Mouse (Mus musculus) limb, embryonic 10.5 days (tissue): ENCODE measurements at regions not wholly inside any gene's neighbourhood (a gene's known extent, or its start where the extent isn't known, plus 50 kb on each side); places are given as distances from the start of the nearest gene placed in this dataset.

ENCODE experiments used
- DNase-seq: peaks from one replicate; pipeline ENCODE4 v3.0.0-alpha.2; 2017; ENCODE audit warnings: low spot score
- H3K27ac ChIP-seq: fragments of 300-500 bp; sonication (generic); 2 replicates; pipeline ENCODE4 v1.5.1; 2016; ENCODE audit warnings: mild to moderate bottlenecking
- H3K27me3 ChIP-seq: fragments of 300-500 bp; sonication (generic); 2 replicates; pipeline ENCODE4 v1.6.1; 2016; ENCODE audit warnings: low read depth, mild to moderate bottlenecking; ENCODE audit not compliant: poor library complexity, severe bottlenecking
- H3K36me3 ChIP-seq: fragments of 300-500 bp; sonication (generic); 2 replicates; pipeline ENCODE4 v1.6.1; 2016; ENCODE audit warnings: mild to moderate bottlenecking, moderate library complexity
- H3K4me1 ChIP-seq: fragments of 300-500 bp; sonication (generic); 2 replicates; pipeline ENCODE4 v1.6.1; 2016
- H3K4me3 ChIP-seq: fragments of 300-500 bp; sonication (generic); 2 replicates; pipeline ENCODE4 v1.5.1; 2016; ENCODE audit warnings: mild to moderate bottlenecking, moderate library complexity
- H3K9me3 ChIP-seq: fragments of 300-500 bp; sonication (generic); replicated peaks from 2 replicates; pipeline ENCODE4 v1.6.1; 2016; ENCODE audit warnings: mild to moderate bottlenecking
- WGBS: fragments of 180-500 bp; shearing (Covaris S2); methylation state at CpG from one replicate; pipeline ENCODE4 v1.1.7; 2016; 5-methylcytosine and 5-hydroxymethylcytosine counted together

DNA sequence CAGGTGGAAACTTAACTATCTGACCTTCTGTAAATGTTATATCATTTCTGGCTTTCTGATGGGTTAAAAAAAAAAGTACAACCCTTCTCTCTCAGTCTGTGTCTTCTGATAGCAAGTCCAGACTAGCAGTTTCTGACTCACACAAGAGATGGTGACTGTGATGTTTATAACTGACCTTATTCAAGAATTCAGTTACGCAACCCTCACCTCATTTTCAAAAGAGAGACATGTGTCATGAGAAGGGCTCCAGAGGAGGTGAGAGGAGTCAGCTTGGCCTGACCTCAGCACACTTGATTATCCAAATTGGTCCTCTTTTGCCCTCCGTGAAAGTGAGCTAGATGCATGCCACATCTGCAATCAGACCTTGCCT, 202.2 kb downstream of the Gm5426 start:
- H3K36me3 ChIP-seq, result no peaks in the 10 kb centered on the region
- DNase-seq, result no peak
- no peaks in the 10 kb centered on the region for H3K27me3 ChIP-seq
- no peaks in the 10 kb centered on the region for H3K9me3 ChIP-seq
- no peaks in the 10 kb centered on the region for H3K4me1 ChIP-seq
- 94% methylated on average over 2 of the region's 2 CpGs for WGBS
- H3K27ac ChIP-seq, result no peak overlapping the region
- H3K4me3 ChIP-seq, result no peak overlapping the region

DNA sequence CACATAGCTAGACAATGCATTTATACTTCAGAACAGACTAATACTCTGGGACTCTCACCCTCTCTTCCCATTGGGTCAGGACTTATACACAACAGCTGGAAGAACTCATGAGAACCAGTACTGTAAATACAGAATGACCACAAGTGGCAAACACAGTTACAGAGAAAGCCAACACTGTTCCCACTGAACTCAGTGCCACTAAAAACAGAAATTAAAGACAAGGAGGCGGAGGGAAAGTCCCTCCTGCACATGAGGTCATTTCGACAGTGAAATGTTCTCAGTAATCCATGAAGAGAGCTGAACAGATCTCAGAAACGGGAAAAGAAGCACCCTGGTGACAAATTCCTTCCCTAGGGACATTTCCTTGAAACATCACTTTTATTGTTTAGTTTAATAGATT, 206.1 kb downstream of the Gm5426 start:
- Histone ChIP-seq H3K27me3 (no peaks in the 10 kb centered on the region), H3K9me3 (no peaks in the 10 kb centered on the region), H3K27ac (no peak overlapping the region), H3K4me1 (no peaks in the 10 kb centered on the region), H3K36me3 (no peaks in the 10 kb centered on the region), H3K4me3 (no peak overlapping the region)
- WGBS, result 88% methylated on average over 3 of the region's 3 CpGs
- no peak for DNase-seq

- no peak overlapping the region for H3K27ac ChIP-seq
- no peak for DNase-seq
- no peak overlapping the region for H3K4me3 ChIP-seq
- no peaks in the 10 kb centered on the region for H3K4me1 ChIP-seq
- no peaks in the 10 kb centered on the region for H3K27me3 ChIP-seq
- WGBS, result 91% methylated on average over 2 of the region's 2 CpGs
- no peaks in the 10 kb centered on the region for H3K36me3 ChIP-seq
- no peaks in the 10 kb centered on the region for H3K9me3 ChIP-seq
Measured at GRCm38 (mm10) chr10:96343666-96344065, 207.3 kb downstream of the Gm5426 start.

DNA sequence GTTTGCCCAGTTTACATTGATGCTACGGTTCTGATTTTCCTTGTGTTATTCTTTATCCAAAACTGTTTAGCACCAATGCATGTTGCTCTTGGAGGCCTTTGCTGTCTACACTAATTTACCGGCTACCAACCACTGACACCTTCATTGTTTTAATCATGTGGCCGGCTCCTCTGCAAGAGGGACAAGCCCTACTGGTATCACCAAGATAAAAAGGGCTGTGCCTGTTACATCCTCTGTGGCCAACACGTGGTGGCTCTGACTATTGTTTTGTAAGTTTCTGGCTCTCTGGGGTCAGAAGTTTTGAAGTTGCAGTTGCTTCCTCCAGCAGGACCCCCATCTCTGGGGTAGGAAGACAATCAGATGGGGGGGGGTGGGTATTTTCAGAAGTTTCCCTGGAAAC, 214.3 kb downstream of the Gm5426 start:
- Histone ChIP-seq H3K27ac (no peak overlapping the region), H3K36me3 (no peaks in the 10 kb centered on the region), H3K9me3 (no peaks in the 10 kb centered on the region), H3K4me1 (no peaks in the 10 kb centered on the region), H3K4me3 (no peak overlapping the region), H3K27me3 (no peaks in the 10 kb centered on the region)
- DNase-seq, result no peak
- 81% methylated on average over 4 of the region's 4 CpGs for WGBS

GRCm38 (mm10) chr10:96351320-96351719, 214.9 kb downstream of the Gm5426 start:
- no peak for DNase-seq
- no peaks in the 10 kb centered on the region for H3K9me3 ChIP-seq
- no peak overlapping the region for H3K4me3 ChIP-seq
- no peaks in the 10 kb centered on the region for H3K27me3 ChIP-seq
- no peak overlapping the region for H3K27ac ChIP-seq
- no peaks in the 10 kb centered on the region for H3K36me3 ChIP-seq
- 84% methylated on average over 7 of the region's 7 CpGs for WGBS
- no peaks in the 10 kb centered on the region for H3K4me1 ChIP-seq

GRCm38 (mm10) chr10:96356980-96357624, 220.7 kb downstream of the Gm5426 start:
- DNase-seq, result no peak
- Histone ChIP-seq H3K27me3 (no peaks in the 10 kb centered on the region), H3K4me3 (no peak overlapping the region), H3K27ac (no peak overlapping the region), H3K9me3 (no peaks in the 10 kb centered on the region), H3K36me3 (no peaks in the 10 kb centered on the region), H3K4me1 (no peaks in the 10 kb centered on the region)
- WGBS, result 93% methylated on average over 1 of the region's 1 CpGs

GRCm38 (mm10) chr10:96357632-96358031, 221.2 kb downstream of the Gm5426 start:
- Histone ChIP-seq H3K4me1 (no peaks in the 10 kb centered on the region), H3K9me3 (no peaks in the 10 kb centered on the region), H3K27ac (no peak overlapping the region), H3K36me3 (no peaks in the 10 kb centered on the region), H3K4me3 (no peak overlapping the region), H3K27me3 (no peaks in the 10 kb centered on the region)
- no peak for DNase-seq
- WGBS, result 83% methylated on average over 5 of the region's 5 CpGs

DNA sequence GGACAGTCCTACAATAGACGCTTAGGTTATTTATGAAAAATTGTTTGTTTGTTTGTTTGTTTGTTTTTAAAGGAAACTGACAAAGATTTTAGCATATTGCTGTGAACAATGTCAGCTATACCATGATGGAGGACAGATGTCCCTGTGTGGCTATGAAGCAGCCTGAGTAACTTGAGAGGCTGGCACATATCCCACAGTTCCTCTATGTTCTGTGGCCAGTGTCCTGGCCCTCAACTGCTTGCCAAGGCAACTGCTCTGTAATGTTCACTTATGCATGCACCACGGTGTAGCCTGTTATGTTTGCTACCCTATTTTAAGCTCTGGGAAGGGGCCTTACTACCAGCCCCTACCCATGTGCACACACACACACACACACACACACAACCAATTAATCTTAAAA, 222.6 kb downstream of the Gm5426 start:
- Histone ChIP-seq H3K4me3 (no peak overlapping the region), H3K27me3 (no peaks in the 10 kb centered on the region), H3K9me3 (no peaks in the 10 kb centered on the region), H3K36me3 (no peaks in the 10 kb centered on the region), H3K27ac (no peak overlapping the region), H3K4me1 (peaks cover 7% of the 10 kb centered on the region; the same call in 1 of the 2 replicates)
- 83% methylated on average over 2 of the region's 2 CpGs for WGBS
- no peak for DNase-seq

DNA sequence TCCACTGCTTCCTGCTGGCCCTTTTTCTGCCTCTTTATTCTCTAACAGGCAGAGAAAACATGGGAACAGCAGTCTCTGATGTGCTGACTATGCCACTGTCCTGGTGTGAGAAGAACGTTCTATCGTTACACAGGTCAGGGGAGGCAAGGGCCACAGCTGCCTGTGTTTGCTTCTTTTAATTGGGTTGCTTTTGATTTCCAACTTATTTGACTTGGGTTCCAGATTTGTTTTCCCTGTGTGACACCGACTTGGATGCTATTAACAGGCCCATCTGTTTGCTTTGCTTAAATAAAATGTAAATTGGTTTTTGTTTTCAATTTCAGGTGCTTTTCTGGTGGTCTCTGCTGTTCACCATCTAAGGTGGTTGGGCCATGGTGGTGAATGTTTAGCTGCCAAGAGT, 225.8 kb downstream of the Gm5426 start:
- Histone ChIP-seq H3K4me3 (no peak overlapping the region), H3K4me1 (peaks cover 15% of the 10 kb centered on the region; the same call in 1 of the 2 replicates), H3K27ac (no peak overlapping the region), H3K36me3 (no peaks in the 10 kb centered on the region), H3K9me3 (no peaks in the 10 kb centered on the region), H3K27me3 (no peaks in the 10 kb centered on the region)
- DNase-seq, result no peak
- WGBS, result 69% methylated on average over 3 of the region's 3 CpGs

DNA sequence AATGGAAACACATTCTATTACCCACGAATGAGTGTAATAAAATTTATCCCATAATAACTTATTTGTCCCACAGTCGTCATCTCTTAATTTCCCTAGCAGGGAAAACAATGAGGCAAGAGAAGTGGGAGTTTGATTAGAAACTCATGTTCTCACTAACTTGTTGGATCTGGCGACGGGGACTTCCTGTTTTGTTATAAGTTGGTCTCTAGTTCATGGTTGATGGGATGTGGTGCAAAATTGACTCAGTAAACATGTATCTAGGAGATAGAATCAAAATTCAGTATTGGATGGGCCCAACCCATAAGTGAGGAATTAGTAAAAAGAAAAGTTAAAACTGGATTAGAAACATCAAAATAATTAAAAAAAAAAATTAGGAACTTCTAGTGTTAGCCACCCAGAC, 227.5 kb downstream of the Gm5426 start:
- no peaks in the 10 kb centered on the region for H3K27me3 ChIP-seq
- no peak for DNase-seq
- no peak overlapping the region for H3K4me3 ChIP-seq
- peaks cover 15% of the 10 kb centered on the region; the same call in 1 of the 2 replicates for H3K4me1 ChIP-seq
- H3K9me3 ChIP-seq, result no peaks in the 10 kb centered on the region
- WGBS, result 57% methylated on average over 4 of the region's 4 CpGs
- H3K27ac ChIP-seq, result no peak overlapping the region
- H3K36me3 ChIP-seq, result no peaks in the 10 kb centered on the region

DNA sequence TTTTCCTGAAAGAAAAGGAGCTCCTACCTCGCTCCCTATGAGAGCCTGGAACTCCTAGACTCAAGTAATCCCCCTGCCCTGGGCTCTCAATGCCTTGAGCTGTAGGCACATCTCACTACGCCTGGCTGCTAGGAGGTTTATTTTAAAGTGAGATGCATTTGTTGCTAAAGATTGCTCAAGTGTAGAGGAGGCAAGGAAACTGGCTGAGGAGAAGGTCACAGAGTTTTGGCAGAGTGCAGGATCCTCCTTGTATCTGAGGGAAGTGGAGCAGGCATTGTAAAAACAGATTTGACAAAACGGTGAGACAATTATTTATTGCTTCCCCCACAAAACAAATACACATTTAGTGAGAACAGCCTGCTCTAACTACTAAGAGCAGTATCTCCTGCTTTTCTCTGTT, 228.7 kb downstream of the Gm5426 start:
- Histone ChIP-seq H3K27ac (no peak overlapping the region), H3K9me3 (no peaks in the 10 kb centered on the region), H3K27me3 (no peaks in the 10 kb centered on the region), H3K4me1 (peaks cover 15% of the 10 kb centered on the region; the same call in 1 of the 2 replicates), H3K36me3 (no peaks in the 10 kb centered on the region), H3K4me3 (no peak overlapping the region)
- WGBS, result 69% methylated on average over 3 of the region's 3 CpGs
- DNase-seq, result no peak

DNA sequence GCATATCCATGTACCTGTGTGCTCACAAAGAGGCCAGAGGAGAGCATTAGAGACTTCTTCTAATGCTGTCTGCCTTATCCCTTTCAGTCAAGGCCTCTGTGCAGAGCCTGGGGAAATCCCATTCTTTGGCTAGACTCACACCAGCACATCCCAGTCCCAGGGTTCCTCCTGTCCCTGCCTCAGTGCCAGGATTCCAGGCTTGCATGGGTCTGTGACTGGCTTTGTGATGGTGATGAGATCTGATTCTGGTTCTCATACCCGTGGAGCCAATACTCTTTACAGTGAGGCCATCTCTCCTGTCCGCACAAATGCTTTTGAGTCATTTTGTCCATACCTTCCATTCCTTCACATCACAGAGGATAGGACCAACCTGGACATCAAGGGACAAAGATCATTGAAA, 230.5 kb downstream of the Gm5426 start:
- Histone ChIP-seq H3K9me3 (no peaks in the 10 kb centered on the region), H3K4me1 (peaks cover 26% of the 10 kb centered on the region; the same call in 1 of the 2 replicates), H3K36me3 (no peaks in the 10 kb centered on the region), H3K27ac (no peak overlapping the region), H3K4me3 (no peak overlapping the region), H3K27me3 (no peaks in the 10 kb centered on the region)
- 92% methylated on average over 2 of the region's 2 CpGs for WGBS
- no peak for DNase-seq

GRCm38 (mm10) chr10:96370547-96371320, 234.3 kb downstream of the Gm5426 start:
- H3K27ac ChIP-seq, result no peak overlapping the region
- no peak overlapping the region for H3K4me3 ChIP-seq
- WGBS, result 85% methylated on average over 21 of the region's 21 CpGs
- H3K27me3 ChIP-seq, result no peaks in the 10 kb centered on the region
- peaks cover 32% of the 10 kb centered on the region for H3K4me1 ChIP-seq
- H3K36me3 ChIP-seq, result no peaks in the 10 kb centered on the region
- no peaks in the 10 kb centered on the region for H3K9me3 ChIP-seq
- DNase-seq, result no peak
